Comparison of ENCODE assay signal across 12 mouse cellular contexts in genomic region chr4:126436268-126436667, GRCm38 (mm10). TPM values are rescaled to one million over a fixed set of nuclear protein-coding genes. Genes with fewer than 3 reads are reported as not detected.
DNase-seq lines count a peak whose midpoint lies in the region; ATAC-seq and TF ChIP-seq lines count a peak whose summit lies in the region.
"Had no signal": no experiment of that assay in that cellular context is flagged by ENCODE, and none has a peak within 500 bp of the region (broad histone marks: within the 10 kb centered on the region; RNA-seq: fewer than 3 reads in every experiment).

No protein-coding gene starts in this region.

- H3K4me2 ChIP-seq in hindbrain, postnatal 0 days (ENCODE audit: low read depth, low read length) = no peak overlapping the region
- no peak overlapping the region for H3K4me2 ChIP-seq in midbrain, embryonic 15.5 days
- H3K4me2 ChIP-seq in midbrain, embryonic 14.5 days (ENCODE audit: low read length) = no peak overlapping the region
- H3K4me2 ChIP-seq: embryonic facial prominence, embryonic 12.5 days; forebrain, embryonic 13.5 days; limb, embryonic 12.5 days had no signal

- peak overlapping the region; percentile 72 for H3K27ac ChIP-seq in hindbrain, postnatal 0 days
- no peak overlapping the region for H3K27ac ChIP-seq in hindbrain, embryonic 10.5 days
- H3K27ac ChIP-seq in midbrain, embryonic 15.5 days = no peak overlapping the region
- H3K27ac ChIP-seq in midbrain, embryonic 14.5 days (replicated peaks; ENCODE audit: low read depth, low read length) = no peak overlapping the region
- no peak overlapping the region for H3K27ac ChIP-seq in cerebellum, adult 2 months (ENCODE audit: insufficient read depth, low read length)
- H3K27ac ChIP-seq: embryonic facial prominence, embryonic 12.5 days; forebrain, embryonic 13.5 days; limb, embryonic 12.5 days had no signal

- peak; percentile 76 for DNase-seq in hindbrain, postnatal 0 days (ENCODE audit: low spot score)
- DNase-seq in hindbrain, embryonic 10.5 days (ENCODE audit: low spot score) = no peak
- DNase-seq in midbrain, embryonic 14.5 days = no peak
- DNase-seq in cerebellum, adult 2 months = peak; percentile 36 to 75
- peak; percentile 22 to 53 for DNase-seq in layer of hippocampus, postnatal 14 days (ENCODE audit: low spot score in 2 of 2)
- DNase-seq in adrenal gland, postnatal 14 days = no peak
- DNase-seq in adrenal gland, adult 8-10 months = no peak

- ATAC-seq in hindbrain, postnatal 0 days = peak; percentile 90
- ATAC-seq in midbrain, embryonic 15.5 days (replicated peaks) = 0 out of 2 replicates have a peak, but pooled peaks have one; percentile 39
- no peak for ATAC-seq in midbrain, embryonic 14.5 days (ENCODE audit: low FRiP score, low TSS enrichment)
- ATAC-seq: forebrain, embryonic 13.5 days; intestine, embryonic 16.5 days had no signal

- peak; percentile 20; the same call in 1 of the 2 replicates for TF ChIP-seq CTCF in hindbrain, postnatal 0 days (IDR thresholded peaks at IDR 0.05; ENCODE audit: low read depth)
- TF ChIP-seq CTCF in cerebellum, adult 2 months (IDR thresholded peaks at IDR 0.05; ENCODE audit: borderline replicate concordance, insufficient read depth, low read depth, low read length) = no peak

- H3K27me3 ChIP-seq in hindbrain, postnatal 0 days (ENCODE audit: insufficient read depth, low read length) = no peaks in the 10 kb centered on the region
- H3K27me3 ChIP-seq in hindbrain, embryonic 10.5 days (ENCODE audit: insufficient read depth, poor library complexity, severe bottlenecking) = no peaks in the 10 kb centered on the region
- H3K27me3 ChIP-seq in midbrain, embryonic 15.5 days (replicated peaks) = no peaks in the 10 kb centered on the region
- no peaks in the 10 kb centered on the region for H3K27me3 ChIP-seq in midbrain, embryonic 14.5 days (ENCODE audit: control insufficient read depth, insufficient read depth, low read length)
- no peaks in the 10 kb centered on the region for H3K27me3 ChIP-seq in cerebellum, adult 2 months (ENCODE audit: control insufficient read depth, insufficient read depth, low read length)
- H3K27me3 ChIP-seq: embryonic facial prominence, embryonic 12.5 days; forebrain, embryonic 13.5 days; limb, embryonic 12.5 days had no signal

- WGBS in hindbrain, postnatal 0 days = 25% methylated on average over 2 of the region's 2 CpGs
- 53% methylated on average over 2 of the region's 2 CpGs for WGBS in hindbrain, embryonic 10.5 days
- WGBS in midbrain, embryonic 15.5 days = 47% methylated on average over 2 of the region's 2 CpGs
- 69% methylated on average over 2 of the region's 2 CpGs for WGBS in midbrain, embryonic 14.5 days
- 2% methylated on average over 2 of the region's 2 CpGs for WGBS in cerebellum, adult 2 months

- H3K4me1 ChIP-seq in hindbrain, postnatal 0 days (ENCODE audit: insufficient read depth, low read length) = peaks cover 4% of the 10 kb centered on the region; the same call in 1 of the 2 replicates
- no peaks in the 10 kb centered on the region for H3K4me1 ChIP-seq in hindbrain, embryonic 10.5 days (replicated peaks)
- no peaks in the 10 kb centered on the region for H3K4me1 ChIP-seq in midbrain, embryonic 15.5 days
- no peaks in the 10 kb centered on the region for H3K4me1 ChIP-seq in midbrain, embryonic 14.5 days (ENCODE audit: control insufficient read depth, insufficient read depth, low read length)
- peaks cover 4% of the 10 kb centered on the region for H3K4me1 ChIP-seq in cerebellum, adult 2 months (ENCODE audit: control insufficient read depth, insufficient read depth, low read length)
- H3K4me1 ChIP-seq: embryonic facial prominence, embryonic 12.5 days; forebrain, embryonic 13.5 days; limb, embryonic 12.5 days had no signal

- no peak overlapping the region for H3K4me3 ChIP-seq in hindbrain, postnatal 0 days (ENCODE audit: low read length)
- H3K4me3 ChIP-seq in hindbrain, embryonic 10.5 days = no peak overlapping the region
- no peak overlapping the region for H3K4me3 ChIP-seq in midbrain, embryonic 15.5 days
- H3K4me3 ChIP-seq in midbrain, embryonic 14.5 days (replicated peaks; ENCODE audit: low read depth, low read length) = no peak overlapping the region
- no peak overlapping the region for H3K4me3 ChIP-seq in cerebellum, adult 2 months (replicated peaks; ENCODE audit: insufficient read depth, low read depth, low read length)
- H3K4me3 ChIP-seq: embryonic facial prominence, embryonic 12.5 days; forebrain, embryonic 13.5 days; limb, embryonic 12.5 days had no signal

- no peak overlapping the region for H3K9ac ChIP-seq in hindbrain, postnatal 0 days (replicated peaks; ENCODE audit: low read length)
- H3K9ac ChIP-seq in midbrain, embryonic 15.5 days = no peak overlapping the region
- no peak overlapping the region for H3K9ac ChIP-seq in midbrain, embryonic 14.5 days (replicated peaks; ENCODE audit: low read length)
- H3K9ac ChIP-seq: embryonic facial prominence, embryonic 12.5 days; forebrain, embryonic 13.5 days; limb, embryonic 12.5 days had no signal

- no peak for TF ChIP-seq POLR2A in cerebellum, adult 2 months (IDR thresholded peaks at IDR 0.05; ENCODE audit: borderline replicate concordance, insufficient read depth, low read length)

- peaks cover 33% of the 10 kb centered on the region for H3K36me3 ChIP-seq in hindbrain, postnatal 0 days (ENCODE audit: insufficient read depth, low read length)
- peaks cover 80% of the 10 kb centered on the region for H3K36me3 ChIP-seq in hindbrain, embryonic 10.5 days
- H3K36me3 ChIP-seq in midbrain, embryonic 15.5 days (replicated peaks) = peaks cover 41% of the 10 kb centered on the region
- H3K36me3 ChIP-seq in midbrain, embryonic 14.5 days (ENCODE audit: control insufficient read depth, insufficient read depth, low read length) = peaks cover 67% of the 10 kb centered on the region

- H3K9me3 ChIP-seq in hindbrain, postnatal 0 days (ENCODE audit: low read length) = no peaks in the 10 kb centered on the region
- no peaks in the 10 kb centered on the region for H3K9me3 ChIP-seq in hindbrain, embryonic 10.5 days
- no peaks in the 10 kb centered on the region for H3K9me3 ChIP-seq in midbrain, embryonic 15.5 days
- H3K9me3 ChIP-seq in midbrain, embryonic 14.5 days (ENCODE audit: control insufficient read depth, low read length) = no peaks in the 10 kb centered on the region
- H3K9me3 ChIP-seq: embryonic facial prominence, embryonic 12.5 days; forebrain, embryonic 13.5 days; limb, embryonic 12.5 days had no signal

RNA-seq across cellular contexts. Expression of gene Ago3, which starts 6.9 kb away (rescaled TPM):
- total RNA-seq in hindbrain, postnatal 0 days (2014; rRNA removed) = 7.6 and 8.6 TPM in 2 replicates
- polyA plus RNA-seq in hindbrain, postnatal 0 days (2015; fragmentation: Nextera tagmentation; extraction: Ambion mirVana) = 12.8 and 13.5 TPM in 2 replicates
- polyA plus RNA-seq in hindbrain, embryonic 10.5 days (2016; fragmentation: Nextera tagmentation; extraction: Ambion mirVana) = 12.6 and 12.7 TPM in 2 replicates
- polyA plus RNA-seq in midbrain, embryonic 15.5 days (2015; fragmentation: Nextera tagmentation; extraction: Ambion mirVana) = 18.0 and 18.6 TPM in 2 replicates
- polyA plus RNA-seq in midbrain, embryonic 14.5 days (2014; fragmentation: Nextera tagmentation; extraction: Ambion mirVana) = 14.8 and 18.2 TPM in 2 replicates
- 13.3 and 14.5 TPM in 2 replicates for polyA plus RNA-seq in cerebellum, adult 2 months (2012; rRNA removed)
- total RNA-seq in layer of hippocampus, postnatal 14 days (2021) = 10 to 100 TPM; 35.7 to 37.6 TPM
- total RNA-seq in adrenal gland, postnatal 14 days (2021) = 19.3 and 20.8 TPM in 2 replicates
- total RNA-seq in adrenal gland, adult 8-10 months (2022) = 10 to 100 TPM; 17.7 to 32.3 (median 24.6) TPM

RNA-seq across cellular contexts. Expression of gene Ago1, which starts 32.1 kb away (rescaled TPM):
- 42.2 TPM in 2 replicates for total RNA-seq in hindbrain, postnatal 0 days (2014; rRNA removed)
- polyA plus RNA-seq in hindbrain, postnatal 0 days (2015; fragmentation: Nextera tagmentation; extraction: Ambion mirVana) = 6.0 and 6.5 TPM in 2 replicates
- polyA plus RNA-seq in hindbrain, embryonic 10.5 days (2016; fragmentation: Nextera tagmentation; extraction: Ambion mirVana) = 11.8 and 13.2 TPM in 2 replicates
- 11.9 TPM in 2 replicates for polyA plus RNA-seq in midbrain, embryonic 15.5 days (2015; fragmentation: Nextera tagmentation; extraction: Ambion mirVana)
- 21.7 and 22.4 TPM in 2 replicates for polyA plus RNA-seq in midbrain, embryonic 14.5 days (2014; fragmentation: Nextera tagmentation; extraction: Ambion mirVana)
- polyA plus RNA-seq in cerebellum, adult 2 months (2012; rRNA removed) = 37.0 and 38.1 TPM in 2 replicates
- 10 to 100 TPM; 71.6 to 71.7 TPM for total RNA-seq in layer of hippocampus, postnatal 14 days (2021)
- total RNA-seq in adrenal gland, postnatal 14 days (2021) = 27.5 and 29.3 TPM in 2 replicates
- total RNA-seq in adrenal gland, adult 8-10 months (2022) = 10 to 100 TPM; 40.4 to 47.4 (median 45.4) TPM

Comparison
In these comparisons a context has a peak if more than half of its experiments do, and no peak if none do; other contexts are left out.
1. DNase-seq: peak in hindbrain, postnatal 0 days (single experiment), cerebellum, adult 2 months (2 of 2) and layer of hippocampus, postnatal 14 days (2 of 2); none in hindbrain, embryonic 10.5 days (single experiment), midbrain, embryonic 14.5 days (single experiment), adrenal gland, postnatal 14 days (single experiment) and adrenal gland, adult 8-10 months (single experiment).